Comparison of ENCODE assay signal across 28 mouse cellular contexts in genomic region chr11:61297326-61297725, GRCm38 (mm10). TPM values are rescaled to one million over a fixed set of nuclear protein-coding genes. Genes with fewer than 3 reads are reported as not detected.
"Had no signal": no experiment of that assay in that cellular context is flagged by ENCODE, and none has a peak within 500 bp of the region (broad histone marks: within the 10 kb centered on the region; RNA-seq: fewer than 3 reads in every experiment).

No protein-coding gene starts in this region.

- ATAC-seq: liver, postnatal 0 days; lung, postnatal 0 days; midbrain, embryonic 13.5 days; midbrain, embryonic 16.5 days had no signal

- H3K27ac ChIP-seq: kidney, postnatal 0 days; left cerebral cortex, adult 2 months; limb, embryonic 12.5 days; limb, embryonic 15.5 days; liver, embryonic 14.5 days; midbrain, embryonic 10.5 days; midbrain, embryonic 13.5 days; neural tube, embryonic 13.5 days had no signal

- H3K4me2 ChIP-seq: limb, embryonic 12.5 days; limb, embryonic 15.5 days; liver, embryonic 11.5 days; lung, embryonic 14.5 days; midbrain, embryonic 13.5 days; neural tube, embryonic 13.5 days had no signal

- H3K4me1 ChIP-seq: neural tube, embryonic 13.5 days had no signal

- H3K9me3 ChIP-seq: limb, embryonic 12.5 days; limb, embryonic 15.5 days; megakaryocyte, embryonic 14.5 days; midbrain, embryonic 10.5 days; midbrain, embryonic 13.5 days; neural tube, embryonic 13.5 days had no signal

- DNase-seq: kidney, adult 18-20 months; layer of hippocampus, postnatal 36 days; left cerebral cortex, postnatal 4 days; liver, postnatal 0 days; lung, embryonic 14.5 days; retina, postnatal 1 day; right cerebral cortex, postnatal 25 days; thymus, adult 18-20 months; thymus, postnatal 36 days had no signal

- H3K9ac ChIP-seq: limb, embryonic 12.5 days; limb, embryonic 15.5 days; liver, embryonic 14.5 days; liver, postnatal 0 days; lung, embryonic 14.5 days; midbrain, embryonic 13.5 days; neural tube, embryonic 13.5 days had no signal

- H3K4me3 ChIP-seq: left cerebral cortex, adult 2 months; limb, embryonic 12.5 days; limb, embryonic 15.5 days; megakaryocyte, embryonic 14.5 days; midbrain, embryonic 10.5 days; midbrain, embryonic 13.5 days; myocyte; neural tube, embryonic 13.5 days had no signal

- H3K36me3 ChIP-seq: limb, embryonic 12.5 days; limb, embryonic 15.5 days; midbrain, embryonic 10.5 days; midbrain, embryonic 13.5 days; neural tube, embryonic 13.5 days had no signal

- H3K27me3 ChIP-seq: limb, embryonic 12.5 days; limb, embryonic 15.5 days; midbrain, embryonic 13.5 days; neural tube, embryonic 13.5 days had no signal

RNA-seq across cellular contexts. Expression of gene Slc47a2, which starts 45.3 kb away (rescaled TPM):
- total RNA-seq: monocyte, adult 5-6 weeks; neutrophil, adult 5-6 weeks had no signal
- polyA plus RNA-seq: kidney, embryonic 14.5 days; limb, embryonic 12.5 days; limb, embryonic 15.5 days; liver, postnatal 0 days; lung, embryonic 14.5 days; midbrain, embryonic 10.5 days; midbrain, embryonic 13.5 days; midbrain, embryonic 16.5 days; neural tube, embryonic 13.5 days; small intestine, adult 2 months; spleen, adult 2 months; stomach, embryonic 16.5 days had no signal
